Mouse (Mus musculus) MEL-GATA-1-ER (cell line): ENCODE data around the gene Als2cl.

Source experiments
- DNase-seq: peaks from one replicate; pipeline ENCODE4 v3.0.0-alpha.2; 2012; ENCODE audit warnings: low read depth; ENCODE audit errors: extremely low read depth

Als2cl gene

DNA sequence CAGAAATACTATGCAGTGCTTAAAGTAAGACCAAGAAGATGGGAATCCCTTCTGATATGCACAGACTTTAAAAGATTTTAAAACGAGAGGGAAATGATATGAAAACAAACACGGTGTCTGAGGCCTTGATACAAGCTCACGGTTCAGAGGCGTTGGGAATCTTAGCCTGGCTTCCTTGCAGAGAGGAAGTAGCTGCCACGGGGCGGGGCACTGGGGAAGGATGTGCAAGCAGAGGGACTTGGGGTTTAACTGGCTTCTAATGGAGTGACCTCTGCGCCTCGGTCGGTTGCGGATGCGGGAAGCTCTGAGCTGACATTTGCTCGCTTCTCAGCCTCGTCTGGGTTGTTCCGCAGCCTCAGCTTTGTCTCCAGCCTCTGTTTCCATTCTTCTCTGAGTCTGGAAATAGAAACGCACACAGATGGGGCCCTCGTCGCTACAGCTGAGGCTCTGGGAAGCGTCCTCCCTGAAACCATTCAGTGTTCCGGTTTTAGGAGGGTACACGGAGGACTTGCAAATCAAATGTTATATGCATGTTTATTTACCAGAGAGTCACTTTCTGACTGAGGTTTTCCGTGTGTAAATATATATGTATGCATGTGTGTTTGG is 35.1 kb downstream of the Als2cl start:
- DNase-seq: no peak

DNA sequence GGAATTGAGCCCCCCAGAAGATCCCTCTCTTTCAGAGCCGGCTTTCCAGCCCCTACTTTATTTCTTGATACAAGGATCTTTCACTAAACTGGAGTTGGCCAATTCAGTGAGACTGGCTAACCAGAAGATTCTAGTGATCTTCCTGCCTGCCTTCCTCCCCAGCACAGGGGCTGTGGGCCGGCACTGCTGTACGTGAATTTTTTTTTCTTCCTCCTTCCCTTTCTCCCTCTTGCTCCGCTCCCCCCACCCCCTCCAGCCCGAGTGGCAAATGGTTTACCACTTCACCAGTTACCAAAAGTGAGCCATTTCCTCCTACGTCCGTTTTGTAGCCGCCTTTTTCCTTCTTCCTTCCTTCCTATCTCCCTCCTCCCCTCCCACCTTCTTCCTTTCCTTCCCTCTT is 35.8 kb downstream of the Als2cl start:
- no peak for DNase-seq

DNA sequence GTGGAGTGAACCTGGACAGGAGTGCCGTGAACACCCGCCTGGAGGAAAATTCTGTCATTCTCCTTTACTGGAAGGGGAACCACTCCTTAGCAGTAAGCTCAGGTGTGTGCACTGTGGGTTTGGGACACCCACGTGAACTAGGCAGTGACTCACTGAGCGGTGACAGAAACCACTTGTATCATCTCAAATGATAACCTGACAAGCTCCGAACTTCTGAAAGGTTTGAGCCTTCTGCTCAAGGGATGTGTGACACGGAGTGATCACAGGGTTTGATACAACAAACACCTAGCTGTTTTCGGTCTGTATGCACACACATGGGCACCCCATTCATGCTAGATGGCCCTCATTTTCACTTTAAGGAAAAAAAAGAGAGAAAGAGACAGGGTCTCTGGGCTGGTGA is 37.1 kb downstream of the Als2cl start, which contains the start of gene Fam240a:
TSS of gene Fam240a (minus strand) at position 76 of the 400 bp plus-strand sequence.
- DNase-seq: no peak

DNA sequence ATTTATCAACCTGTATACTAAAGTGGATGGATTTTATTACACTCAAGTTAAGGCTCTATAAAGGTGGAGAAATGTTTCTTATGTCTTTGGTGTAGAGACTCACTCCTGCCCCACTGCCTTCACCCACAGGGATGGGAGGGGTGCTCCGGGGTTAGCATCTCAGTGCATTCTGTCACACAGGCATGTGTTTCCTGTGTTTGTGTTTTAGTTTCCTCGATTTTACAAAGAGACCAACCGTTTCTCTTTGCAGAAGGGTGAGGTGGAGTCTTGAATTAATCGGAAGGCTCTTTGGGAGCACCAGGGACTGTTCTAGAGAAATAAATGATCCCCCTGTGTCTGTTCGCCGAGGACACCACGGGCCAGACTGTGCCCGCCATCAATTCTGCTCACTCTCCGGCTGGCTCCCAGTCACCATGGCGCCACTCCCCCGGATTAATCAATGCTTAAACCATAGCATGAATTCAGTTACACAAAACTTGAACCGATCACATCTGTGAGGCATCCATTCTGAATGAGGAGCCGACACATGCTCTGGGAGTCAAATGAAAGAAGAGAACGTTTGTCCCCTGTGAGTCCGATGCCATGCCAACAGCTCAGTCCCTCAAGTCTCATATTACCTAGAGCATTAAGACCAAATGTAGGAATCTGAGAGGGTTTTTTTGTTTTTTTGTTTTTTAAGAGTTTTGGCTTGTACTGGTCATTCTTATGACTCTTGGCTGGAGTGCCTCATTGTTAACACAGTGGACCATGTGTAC is 41.2 kb downstream of the Als2cl start:
- DNase-seq: no peak

DNA sequence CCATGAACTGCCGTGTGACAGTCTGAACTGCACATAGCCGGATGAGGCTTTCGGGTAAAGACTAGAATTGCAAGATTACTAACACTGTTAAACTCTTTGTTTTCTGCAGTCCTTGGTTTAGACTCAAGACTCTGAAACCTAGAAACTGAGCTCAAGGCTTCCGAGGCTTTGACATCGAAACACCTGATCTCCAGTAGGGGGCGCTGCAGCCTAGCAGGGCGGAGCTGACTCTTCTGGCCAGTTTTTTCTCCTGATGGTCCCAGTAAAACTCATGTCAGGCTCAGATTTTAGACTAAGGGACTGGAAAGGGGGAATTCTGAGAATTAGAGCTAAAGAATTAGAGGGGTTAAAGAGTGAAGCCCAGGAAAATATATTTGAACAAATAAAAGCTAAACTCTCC is 43.1 kb downstream of the Als2cl start:
- peak; percentile 33 for DNase-seq

DNA sequence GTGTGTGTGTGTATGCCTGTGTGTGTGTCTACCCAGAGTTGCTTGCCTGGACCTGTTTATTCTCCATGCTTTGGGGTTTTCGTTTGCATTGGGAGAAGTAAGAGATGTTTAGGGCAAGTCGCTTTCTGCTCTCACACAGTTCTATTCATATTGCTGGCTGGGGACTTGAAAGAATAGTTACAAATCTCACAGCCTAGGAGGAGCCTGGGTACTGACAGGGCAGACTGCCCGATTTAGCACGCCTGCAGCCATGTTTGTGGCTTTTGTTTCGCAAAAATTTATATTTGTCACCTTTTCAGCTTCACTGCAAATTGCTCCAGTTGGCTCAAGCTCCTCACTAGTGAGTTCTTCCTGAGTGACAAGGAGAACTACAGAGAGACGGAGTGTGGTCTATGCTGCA is 51.9 kb downstream of the Als2cl start:
- DNase-seq: no peak

DNA sequence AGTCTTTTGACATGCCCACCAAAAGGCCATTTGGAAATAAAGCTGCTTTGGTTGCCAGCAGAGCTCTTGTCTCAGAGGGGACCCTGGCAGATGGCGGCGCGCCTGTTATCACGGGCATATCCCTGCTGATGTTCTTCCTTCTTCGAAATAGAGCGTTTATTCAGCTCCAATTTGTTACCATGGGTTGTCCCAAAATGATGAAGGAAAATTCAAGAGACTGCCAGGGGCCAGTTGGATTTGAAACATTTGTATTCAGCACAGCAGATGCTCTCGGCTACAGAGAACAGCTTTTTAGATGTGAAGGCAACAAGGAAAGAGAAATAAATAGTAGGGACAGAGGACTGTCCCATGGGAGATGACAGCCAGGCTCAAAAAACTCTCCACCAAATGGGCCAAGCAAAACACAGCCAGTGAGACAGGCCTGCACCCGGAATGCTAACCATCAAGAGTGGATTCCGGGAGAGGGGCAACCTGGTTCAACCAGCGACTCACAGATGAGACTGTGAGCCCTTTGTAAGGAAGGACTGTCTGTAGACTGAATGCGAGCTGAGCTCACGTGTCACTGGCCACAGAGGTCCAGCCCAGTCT is 54.3 kb downstream of the Als2cl start:
- DNase-seq: no peak

DNA sequence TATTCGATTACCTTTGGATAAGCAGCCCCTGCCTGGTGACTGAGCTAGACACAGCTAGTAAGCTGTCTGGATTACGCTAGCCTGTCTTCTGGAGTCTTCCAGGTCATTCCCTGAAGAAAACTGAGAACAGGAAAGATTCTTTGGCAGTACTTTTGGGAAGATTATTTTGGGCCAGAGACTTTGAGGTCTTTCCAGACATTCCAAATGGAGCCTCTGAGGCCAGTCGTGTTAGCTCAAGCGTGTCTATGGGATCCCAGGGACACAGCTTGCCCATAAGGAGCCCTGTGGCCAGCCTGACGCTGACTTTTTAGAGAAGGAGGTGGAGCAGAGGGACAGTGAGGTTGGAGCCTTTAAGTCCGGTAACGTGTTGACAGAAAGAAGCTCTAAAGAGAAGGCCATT is 56.3 kb downstream of the Als2cl start:
- DNase-seq: no peak

DNA sequence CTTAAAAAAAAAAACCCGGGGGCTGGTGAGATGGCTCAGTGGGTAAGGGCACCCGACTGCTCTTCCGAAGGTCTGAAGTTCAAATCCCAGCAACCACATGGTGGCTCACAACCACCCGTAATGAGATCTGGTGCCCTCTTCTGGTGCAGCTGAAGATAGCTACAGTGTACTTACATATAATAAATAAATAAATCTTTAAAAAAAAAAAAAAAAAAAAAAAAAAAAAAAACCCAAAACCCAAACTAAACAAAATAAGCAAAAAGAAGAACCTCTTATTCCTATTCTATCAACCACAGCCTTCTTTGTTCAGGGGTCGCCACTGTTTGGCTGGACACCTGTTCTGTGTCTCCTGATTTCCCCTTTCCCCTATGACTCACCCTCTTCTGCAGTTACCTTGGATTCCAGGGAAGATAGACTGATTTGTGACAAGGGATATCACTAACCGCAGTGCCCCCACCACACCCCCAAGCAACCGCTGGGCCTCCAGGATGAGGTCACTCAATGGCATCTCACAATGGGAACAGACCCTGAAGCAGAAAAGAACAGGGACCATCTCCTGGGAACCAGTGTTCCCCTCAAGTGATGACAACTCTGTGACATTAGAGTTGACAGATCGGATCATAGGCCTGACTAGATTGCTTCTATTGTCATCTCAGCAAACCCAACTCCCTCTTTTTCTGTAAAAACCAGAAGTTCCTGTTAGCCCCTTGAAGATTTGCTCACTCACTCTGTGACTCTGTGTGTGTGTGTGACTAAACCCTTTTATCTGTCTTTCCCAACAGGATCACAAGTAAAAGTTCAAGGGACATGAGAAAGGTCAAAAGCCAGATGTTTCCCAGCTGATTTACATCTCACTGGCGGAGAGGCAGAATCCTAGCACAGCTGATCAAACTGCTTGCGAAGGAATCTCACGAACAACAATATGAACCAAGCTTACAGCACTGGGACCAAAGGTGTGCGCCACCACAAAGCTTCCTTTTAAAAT is 58.1 kb downstream of the Als2cl start:
- no peak for DNase-seq

DNA sequence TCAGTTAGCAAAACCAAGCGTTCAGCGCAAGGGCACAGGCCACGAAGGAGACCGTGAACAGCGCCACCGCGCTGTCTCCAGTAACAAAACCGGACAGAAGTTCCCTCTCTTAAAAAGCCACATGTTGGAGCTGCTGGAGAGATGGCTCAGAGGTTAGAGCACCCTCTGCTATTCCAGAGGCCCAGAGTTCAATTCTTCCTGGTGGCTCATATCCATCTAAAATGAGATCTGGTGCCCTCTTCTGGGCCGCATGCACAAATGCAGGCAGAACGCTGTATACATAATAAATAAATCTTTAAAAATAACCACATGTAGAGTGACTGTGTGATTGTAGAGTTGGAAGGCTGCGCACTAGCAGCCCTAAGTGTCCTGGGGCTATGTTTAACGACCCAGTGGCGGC is 64.6 kb downstream of the Als2cl start:
- DNase-seq: no peak

DNA sequence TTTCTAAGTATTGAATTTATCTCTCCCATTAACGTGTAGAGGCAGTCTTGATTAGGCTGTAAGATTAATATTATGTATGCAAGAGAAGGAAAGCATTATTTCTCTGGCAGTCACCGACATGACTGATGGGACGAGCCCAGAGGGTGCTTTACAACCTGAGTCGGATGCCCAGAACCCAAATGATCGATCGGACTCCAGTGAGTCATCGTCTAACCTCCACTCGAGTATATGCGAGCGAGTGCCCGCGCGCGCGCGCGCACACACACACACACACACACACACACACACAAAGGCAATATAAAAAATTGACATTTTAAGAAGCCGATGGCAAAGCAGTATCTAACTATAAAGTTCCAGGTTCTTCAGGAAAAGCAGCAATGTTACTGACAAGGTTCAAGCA is 65.7 kb downstream of the Als2cl start:
- DNase-seq: no peak

DNA sequence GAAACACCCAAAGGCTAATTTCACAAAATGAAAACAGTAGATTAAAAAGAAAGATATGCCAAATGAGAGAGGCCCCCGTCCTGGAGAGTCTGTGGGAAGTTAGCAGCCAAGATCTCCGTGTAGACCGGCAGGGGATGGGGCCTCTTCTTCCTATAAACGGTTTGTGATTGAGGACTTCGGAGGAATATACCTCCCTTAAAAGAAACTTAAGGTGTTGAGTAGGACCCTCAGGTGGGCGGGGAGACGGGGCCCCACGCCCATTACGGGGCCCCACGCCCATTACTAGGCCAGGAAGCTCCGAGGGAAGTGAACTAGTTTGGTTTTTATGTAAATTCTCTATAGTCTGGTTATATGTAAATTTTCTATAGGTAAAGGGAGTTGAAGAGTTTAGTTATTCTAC is 66.3 kb downstream of the Als2cl start, which contains the start of gene Tdgf1:
TSS of gene Tdgf1 (minus strand) at position 233 of the 400 bp plus-strand sequence.
- DNase-seq: no peak

DNA sequence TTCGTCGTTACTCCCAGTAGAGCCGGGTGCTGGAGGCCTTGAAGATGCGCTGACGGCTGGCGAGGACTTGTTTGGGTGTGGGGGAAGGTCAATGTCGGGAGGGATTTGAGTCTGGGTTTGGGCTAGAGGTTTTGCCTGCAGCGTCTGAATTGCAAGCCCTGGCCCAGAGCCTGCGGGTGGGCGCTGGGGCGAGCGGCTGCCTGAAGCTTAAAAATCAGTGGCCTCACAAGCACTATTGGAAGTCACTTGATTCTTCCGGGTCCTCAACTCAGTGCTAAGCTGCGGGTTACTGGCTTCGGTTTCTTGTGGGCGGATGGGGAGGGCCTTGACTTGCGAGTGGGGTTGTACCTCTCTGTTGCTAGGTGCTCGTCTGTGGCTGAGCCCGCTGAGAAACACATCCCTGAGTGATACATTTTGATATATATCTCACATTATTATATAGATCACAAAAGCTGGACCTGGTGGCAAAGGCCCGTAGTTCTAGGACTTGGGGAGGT is 66.9 kb downstream of the Als2cl start:
- no peak for DNase-seq

DNA sequence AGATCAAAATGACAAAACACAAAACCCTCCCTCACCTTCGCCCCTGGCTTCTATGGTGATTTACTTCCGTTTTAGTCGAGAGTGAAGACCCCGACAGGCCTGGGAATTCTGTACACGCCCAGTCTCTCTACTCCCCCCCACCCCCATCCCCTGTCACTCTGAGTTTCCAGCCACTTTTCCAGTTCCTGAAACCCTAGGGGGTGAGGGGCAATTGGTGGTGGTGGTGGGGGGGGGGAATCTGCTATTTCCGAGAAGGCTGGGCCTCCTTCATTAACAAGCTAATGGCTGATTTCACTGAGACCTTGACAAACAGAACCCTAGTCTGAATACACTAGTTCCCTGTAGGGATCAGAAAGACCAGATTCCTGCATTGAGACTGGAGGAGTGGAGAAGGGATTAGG is 67.6 kb downstream of the Als2cl start:
- DNase-seq: no peak

DNA sequence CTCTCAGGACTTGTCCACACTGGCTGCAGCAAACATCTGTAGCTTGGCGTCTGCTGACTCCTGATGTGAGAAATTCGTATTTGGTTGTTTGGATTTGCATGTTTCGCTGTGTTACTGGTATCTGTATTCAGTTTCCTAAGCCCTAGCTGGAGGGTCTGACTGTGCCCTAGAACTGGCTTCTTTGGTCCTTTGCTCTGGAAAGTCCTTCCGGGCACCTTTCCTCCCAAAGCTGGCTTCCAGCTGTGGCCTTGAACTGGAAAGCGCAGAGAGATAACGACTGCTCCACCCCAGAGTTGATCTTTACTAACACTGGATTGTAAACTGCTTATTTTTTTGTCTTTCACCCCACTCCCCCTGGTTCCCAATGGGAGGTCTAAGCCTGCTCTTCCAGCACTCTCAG is 68.2 kb downstream of the Als2cl start:
- no peak for DNase-seq

DNA sequence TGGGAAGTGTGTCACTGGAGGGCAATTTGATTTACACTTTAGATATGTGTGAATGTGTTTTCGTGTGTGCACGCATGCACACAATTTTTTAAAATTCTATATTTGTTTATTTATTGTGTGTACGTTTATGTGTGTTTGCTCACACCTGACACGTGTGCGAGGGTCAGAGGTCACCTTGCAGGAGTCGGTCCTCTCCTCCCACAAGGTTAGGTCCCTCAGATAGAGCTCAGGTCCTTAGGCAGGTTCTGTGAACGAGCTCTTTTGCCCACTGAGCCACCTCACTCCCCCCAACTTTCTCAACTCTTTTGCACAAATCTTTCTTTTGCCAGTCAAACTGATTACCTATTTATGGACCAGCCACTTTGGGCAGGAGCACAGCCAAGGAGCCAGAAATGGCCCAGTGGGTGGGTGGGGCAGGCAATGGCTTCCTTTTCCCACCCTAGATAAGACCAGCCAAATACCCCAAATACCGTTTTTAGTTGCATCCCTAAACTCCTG is 69.2 kb downstream of the Als2cl start:
- DNase-seq: no peak

DNA sequence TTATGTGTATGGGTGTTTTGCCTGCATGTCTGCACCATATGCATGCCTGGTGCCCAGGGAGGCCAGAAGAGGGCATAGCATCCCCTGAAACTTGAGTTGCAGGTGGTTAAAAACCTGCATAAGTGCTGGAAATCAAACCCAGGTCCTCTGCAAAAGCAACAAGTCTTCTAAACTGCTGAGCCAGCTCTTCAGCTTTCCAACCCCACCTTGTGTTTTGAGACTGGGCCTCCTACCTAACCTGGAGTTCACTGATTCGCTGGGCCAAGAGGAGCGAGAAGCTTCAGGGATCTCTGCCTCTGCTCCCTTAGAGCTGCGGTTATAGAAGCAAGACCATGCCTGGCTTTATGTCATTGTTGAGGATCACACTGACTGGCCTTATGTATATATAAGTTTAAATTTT is 70.4 kb downstream of the Als2cl start:
- no peak for DNase-seq
